Mouse (Mus musculus) adrenal gland, adult 10 weeks (tissue): ENCODE measurements around the gene Rcan2. TPM values are rescaled to one million over a fixed set of nuclear protein-coding genes. Genes with fewer than 3 reads are reported as not detected.

Experiments used
- polyA plus RNA-seq: library from polyadenylated mRNA; stranded (reverse); fragments of 350-450 nt; fragmentation: Illumina TruSeq; extraction: RNeasy Lipid Tissue Mini Kit (QIAGEN cat#74804); gene quantifications from one replicate; pipeline ENCODE4 v1.2.3, GENCODE M21; 2014; ENCODE audit warnings: low read depth, low replicate concordance

Rcan2 gene
- 20.6 TPM for polyA plus RNA-seq

GRCm38 (mm10) chr17:43801077-43801476, at the start of gene Rcan2:
Rcan2 (plus strand) TSS chr17:43801351.

GRCm38 (mm10) chr17:44078631-44079350, 277.6 kb downstream of the Rcan2 start, which contains the start of gene Enpp5:
Enpp5 (plus strand) TSS chr17:44078813.

Other genes with a start within 250 kb of the Rcan2 start
- 43.1 TPM for gene Pla2g7, start 233.3 kb upstream of the Rcan2 start, polyA plus RNA-seq
- gene Tdrd6, start 171.1 kb upstream of the Rcan2 start, polyA plus RNA-seq, result not detected
- 3.8 TPM for gene Slc25a27, start 134.1 kb upstream of the Rcan2 start, polyA plus RNA-seq
- gene Cyp39a1, start 133.9 kb upstream of the Rcan2 start, polyA plus RNA-seq, result 13.9 TPM